Mouse (Mus musculus) c-Kit-positive CD71-positive TER-119-negative erythroid progenitor cells, embryonic 14.5 days (primary cell): Measurements from ENCODE around the gene Robo1.
"Not testable (repeated sequence)": the region's sequence is repeated elsewhere in the genome, so short reads cannot be mapped to it uniquely, and the experiment has no call there.

ENCODE experiments used
- DNase-seq: peaks from one replicate; pipeline ENCODE4 v3.0.0-alpha.2; 2013; ENCODE audit warnings: low read depth

Gene Robo1

GRCm38 (mm10) chr16:72444428-72445135 is 136.5 kb downstream of the Robo1 start:
- DNase-seq = no peak

DNA sequence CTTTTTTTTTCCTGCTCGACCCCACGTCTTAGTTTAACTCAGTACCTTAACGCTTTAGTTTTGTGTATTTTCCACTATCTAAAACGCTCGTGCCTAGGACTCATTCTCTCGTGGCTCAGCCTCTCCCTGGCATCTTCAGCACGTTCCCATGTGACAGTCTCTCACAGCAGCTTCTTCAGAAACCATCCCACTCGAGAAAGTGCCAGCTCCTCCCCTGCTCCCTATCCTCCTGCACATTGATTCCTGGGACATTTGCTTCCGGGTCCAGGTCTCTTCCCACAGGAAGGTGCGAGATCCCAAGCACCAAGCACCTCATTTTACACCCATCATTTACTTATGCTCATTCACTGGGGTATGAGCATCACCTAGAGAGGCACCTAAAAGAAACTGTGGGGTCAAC is 150.0 kb downstream of the Robo1 start:
- no peak for DNase-seq

GRCm38 (mm10) chr16:72458576-72458975 is 150.5 kb downstream of the Robo1 start:
- no peak for DNase-seq

DNA sequence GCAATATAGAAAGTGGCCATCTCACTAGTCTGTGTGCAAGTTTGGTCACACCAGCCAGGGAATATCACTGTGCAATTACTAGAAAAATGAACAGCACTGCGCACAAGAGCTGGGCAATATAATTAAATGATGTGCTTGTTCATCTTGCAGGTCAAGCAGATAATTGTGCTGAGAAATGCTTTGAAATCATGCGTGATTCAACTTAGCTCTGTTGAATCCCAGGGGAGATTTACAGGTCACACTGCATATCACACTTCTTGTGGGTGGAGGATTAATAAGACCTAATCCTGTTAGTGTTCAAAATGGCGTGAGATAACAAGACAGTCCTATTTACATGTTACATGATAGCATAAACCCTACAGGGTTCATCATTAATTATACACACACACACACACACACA is 157.6 kb downstream of the Robo1 start:
- DNase-seq = no peak

DNA sequence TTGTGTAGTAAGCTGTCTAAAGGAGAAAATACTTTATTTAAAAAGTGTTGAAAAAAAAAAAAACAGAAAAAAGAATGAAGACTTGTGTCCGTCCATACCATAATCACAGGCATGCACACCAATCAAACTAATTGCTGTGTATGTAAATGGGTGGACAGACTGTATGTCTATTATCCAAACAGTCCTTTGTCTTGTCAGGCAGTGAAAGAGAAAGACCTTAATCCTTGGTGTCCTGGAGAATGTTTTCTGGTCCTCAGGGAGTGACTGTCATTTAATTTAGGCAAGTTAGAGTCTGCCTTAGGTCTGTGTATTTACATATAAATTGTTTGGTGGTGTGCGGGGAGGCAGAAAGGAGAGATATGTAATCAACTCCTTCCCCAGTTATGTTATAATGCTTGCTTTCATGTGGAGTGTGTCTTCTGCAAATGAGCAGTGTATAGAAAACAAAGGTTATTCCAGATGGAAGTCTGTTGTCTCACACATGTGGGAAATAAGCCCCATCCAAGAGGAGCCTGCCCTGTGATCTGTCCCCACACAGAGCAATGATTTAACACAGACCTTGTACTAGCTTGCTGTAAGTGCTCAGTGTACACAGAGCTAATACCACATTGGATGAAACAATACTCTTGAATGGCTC is 162.0 kb downstream of the Robo1 start:
- DNase-seq = no peak

DNA sequence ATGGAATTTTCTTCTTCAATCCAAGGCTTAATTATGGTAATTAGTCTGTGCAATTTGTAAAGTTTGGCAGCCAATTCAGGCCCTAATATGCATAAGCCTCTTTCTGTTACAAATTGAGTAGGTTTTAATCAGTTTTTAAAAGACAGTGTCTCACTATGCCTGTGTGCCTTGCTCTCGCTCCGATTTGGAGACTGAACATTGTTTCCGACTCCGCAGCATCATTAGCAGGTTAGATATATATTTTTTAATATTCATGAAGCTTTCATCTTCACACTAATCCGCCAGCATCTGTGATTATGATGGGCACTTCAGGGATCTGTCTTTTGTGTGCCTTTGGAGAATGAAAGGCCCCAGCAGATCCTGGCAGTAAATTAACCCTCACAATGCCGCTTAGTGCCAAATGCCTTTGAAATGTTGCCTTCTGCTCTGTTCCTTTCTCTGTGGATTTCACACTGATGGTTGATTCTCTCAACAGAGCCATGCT is 202.7 kb downstream of the Robo1 start:
- DNase-seq = no peak

- no peak for DNase-seq
Measured at GRCm38 (mm10) chr16:72531337-72531736, 223.2 kb downstream of the Robo1 start.

GRCm38 (mm10) chr16:72533900-72534571 is 225.9 kb downstream of the Robo1 start:
- no peak for DNase-seq

DNA sequence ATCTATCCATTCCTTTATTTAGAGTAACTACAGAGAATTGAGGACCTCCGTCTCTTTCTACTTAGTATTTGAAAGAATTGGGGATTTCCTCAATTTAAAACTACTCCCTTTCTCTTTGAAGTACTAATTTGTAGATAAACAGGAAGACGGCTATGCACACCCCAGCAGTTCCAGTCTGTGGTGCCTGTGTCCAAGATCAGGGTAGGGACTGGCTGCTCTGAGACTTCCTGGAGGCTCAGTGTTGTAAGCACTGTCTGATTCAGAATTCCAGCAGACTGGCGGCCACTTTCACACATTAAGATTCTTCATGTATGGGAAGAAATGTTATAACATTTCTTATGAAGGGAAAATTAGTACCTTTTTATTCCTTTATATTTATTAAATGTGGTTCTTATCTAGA is 230.1 kb downstream of the Robo1 start:
- no peak for DNase-seq

DNA sequence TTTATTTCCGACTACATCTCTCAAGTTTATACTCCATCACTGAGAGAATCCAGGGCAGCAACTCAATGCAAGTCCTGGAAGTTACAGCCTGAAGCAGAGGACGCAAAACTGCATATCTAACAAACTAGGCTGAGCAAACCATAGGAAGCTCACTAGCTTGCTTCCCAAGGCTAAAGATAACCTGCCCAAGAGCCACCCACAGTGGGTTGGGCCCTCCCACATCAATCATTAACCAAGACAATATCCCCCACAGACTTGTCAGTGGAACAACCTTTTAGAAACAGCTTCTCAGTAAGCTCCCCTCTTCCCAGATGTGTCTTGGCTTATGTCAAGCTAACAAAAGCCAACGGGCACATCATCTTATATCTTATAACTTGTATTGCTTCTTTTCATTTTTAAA is 235.8 kb downstream of the Robo1 start:
- DNase-seq = no peak

- DNase-seq = no peak
Measured at GRCm38 (mm10) chr16:72544950-72545349, 236.8 kb downstream of the Robo1 start.

GRCm38 (mm10) chr16:72551672-72552243 is 243.7 kb downstream of the Robo1 start:
- DNase-seq = no peak

DNA sequence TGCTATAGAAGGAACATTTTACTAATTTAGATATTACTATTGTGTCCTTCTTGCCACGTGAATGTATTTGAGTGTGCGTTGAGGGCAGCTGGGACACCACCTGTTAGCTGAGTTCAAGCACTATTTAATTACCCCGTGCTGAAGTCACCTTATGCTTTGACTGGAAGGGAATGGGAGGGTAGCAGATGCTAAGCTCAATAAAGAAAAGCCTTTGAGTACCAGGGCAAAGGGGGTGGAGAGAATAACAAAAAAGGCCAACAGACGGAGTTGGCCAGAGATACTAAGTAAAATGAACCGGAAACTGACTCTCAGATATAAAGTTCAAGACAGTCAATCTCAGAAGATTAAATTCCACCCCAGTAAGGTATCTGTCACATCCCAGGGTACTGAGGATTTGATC is 245.6 kb downstream of the Robo1 start:
- DNase-seq = no peak

GRCm38 (mm10) chr16:72562149-72562548 is 254.0 kb downstream of the Robo1 start:
- not testable (repeated sequence) for DNase-seq

DNA sequence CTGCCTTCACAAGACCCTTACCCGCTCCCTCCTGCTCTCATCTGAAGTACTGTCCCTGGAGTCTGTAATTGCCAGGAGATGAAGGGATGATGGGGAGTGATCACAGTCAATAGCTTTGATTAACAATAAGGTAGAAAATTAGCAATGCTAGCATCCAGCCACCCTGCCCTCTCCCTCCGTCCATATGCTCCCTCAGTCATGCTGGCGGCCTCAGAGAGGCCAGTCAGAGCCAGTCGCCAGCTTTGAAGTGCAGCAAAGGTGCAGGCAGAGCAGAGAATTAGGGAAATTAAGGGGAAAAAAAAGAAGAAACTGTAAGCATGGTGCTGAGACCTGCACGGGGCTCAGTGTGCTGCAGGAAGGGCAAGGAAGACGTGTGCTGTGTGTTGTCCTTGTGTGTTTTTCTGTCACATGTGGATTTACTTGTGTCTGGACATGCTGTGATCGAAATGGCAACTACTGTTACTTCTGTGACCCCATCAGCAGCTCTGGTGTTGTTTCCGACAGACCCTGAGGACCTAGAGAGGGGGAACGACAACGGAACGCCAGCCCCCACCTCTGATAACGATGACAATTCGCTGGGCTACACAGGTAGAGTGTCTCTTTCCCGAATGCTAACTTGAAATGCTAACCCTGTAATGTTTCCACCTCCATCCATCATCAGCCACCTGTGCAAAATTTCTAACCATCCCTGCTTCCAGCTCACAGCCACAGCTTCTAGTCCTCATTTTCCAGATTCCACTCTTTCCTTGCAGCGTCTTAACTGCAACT is 255.3 kb downstream of the Robo1 start:
- DNase-seq = no peak

- DNase-seq = no peak
Measured at GRCm38 (mm10) chr16:72575171-72575570, 267.1 kb downstream of the Robo1 start.

GRCm38 (mm10) chr16:72576956-72577355 is 268.9 kb downstream of the Robo1 start:
- no peak for DNase-seq

GRCm38 (mm10) chr16:72584454-72585159 is 276.5 kb downstream of the Robo1 start:
- no peak for DNase-seq

DNA sequence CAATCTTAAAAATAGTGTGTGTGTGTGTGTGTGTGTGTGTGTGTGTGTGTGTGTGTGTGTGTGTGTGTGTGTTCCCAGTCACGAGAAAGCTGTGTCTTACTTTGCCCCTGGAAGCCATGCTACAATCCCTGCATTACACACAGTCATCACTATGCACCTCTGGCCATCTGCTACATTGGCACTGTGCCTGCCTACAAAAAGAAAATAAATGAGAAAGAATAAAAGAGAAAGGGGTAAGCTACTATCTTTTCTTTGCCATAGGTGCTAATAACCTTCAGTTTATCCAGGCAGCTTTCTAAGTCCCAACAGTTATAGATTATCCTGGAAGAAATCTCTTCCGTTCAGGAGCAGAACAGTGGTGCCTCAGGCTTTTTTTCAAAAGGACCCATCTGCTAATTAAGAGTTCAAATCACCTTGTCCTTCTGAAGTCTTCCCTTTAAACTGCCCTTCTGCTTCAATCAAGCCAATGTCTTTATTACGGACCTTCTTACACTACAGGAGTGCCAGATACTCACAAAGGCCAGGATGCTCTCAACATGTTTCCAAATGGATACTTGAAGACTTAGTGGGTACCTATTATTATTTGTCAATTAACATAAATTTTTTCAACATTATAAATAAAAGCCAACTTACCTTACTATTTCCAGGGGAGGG is 277.2 kb downstream of the Robo1 start:
- DNase-seq = no peak

GRCm38 (mm10) chr16:72587376-72588072 is 279.4 kb downstream of the Robo1 start:
- DNase-seq = no peak
